In the genomic region with DNA sequence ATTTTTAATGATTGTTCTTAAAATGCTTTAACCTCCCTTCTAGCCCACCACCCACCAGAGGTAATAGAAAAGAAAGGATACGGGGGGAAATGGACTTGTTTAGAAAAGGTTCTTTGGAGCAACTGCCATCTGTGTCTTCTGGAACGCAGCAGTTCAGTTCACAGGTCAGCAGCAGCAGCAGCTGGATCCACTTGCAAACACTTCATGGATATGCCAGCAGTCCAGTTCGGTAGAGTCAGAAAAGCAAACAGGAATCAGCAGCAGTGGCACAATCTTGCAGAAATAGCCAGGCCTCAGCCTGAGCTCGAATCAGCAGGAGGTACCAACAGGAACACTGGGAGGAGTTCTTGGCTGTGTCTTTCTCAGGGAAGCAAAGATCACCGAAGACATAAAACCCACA, we compare ENCODE assay signal across 23 mouse cellular contexts.
"Had no signal": no experiment of that assay in that cellular context is flagged by ENCODE, and none has a peak within 500 bp of the region (broad histone marks: within the 10 kb centered on the region; RNA-seq: fewer than 3 reads in every experiment).

No protein-coding gene starts in this region.

- H3K27me3 ChIP-seq: heart, embryonic 12.5 days; hindbrain, embryonic 13.5 days; hindbrain, embryonic 15.5 days; limb, embryonic 15.5 days had no signal

- H3K27ac ChIP-seq: gastrocnemius, adult 2 months; heart, embryonic 10.5 days; hindbrain, embryonic 13.5 days; hindbrain, embryonic 15.5 days; hindbrain, postnatal 0 days; kidney, embryonic 15.5 days; limb, embryonic 13.5 days; limb, embryonic 15.5 days had no signal

- H3K4me1 ChIP-seq: heart, embryonic 10.5 days; heart, embryonic 12.5 days; hindbrain, embryonic 13.5 days; hindbrain, embryonic 15.5 days; kidney, embryonic 15.5 days; limb, embryonic 13.5 days; limb, embryonic 15.5 days had no signal

- DNase-seq: gastrocnemius, adult 2 months; gastrocnemius, postnatal 10 days; gastrocnemius, postnatal 25 days; heart, adult 18-20 months; heart, postnatal 10 days; heart, postnatal 4 days; kidney, adult 11 months; kidney, adult 2 months; kidney, adult 9 months; kidney, postnatal 10 days; kidney, postnatal 25 days; layer of hippocampus, adult 9-11 months; layer of hippocampus, postnatal 36 days; left cerebral cortex, postnatal 4 days had no signal

- H3K4me2 ChIP-seq: heart, embryonic 12.5 days; hindbrain, embryonic 13.5 days; hindbrain, embryonic 15.5 days; kidney, embryonic 15.5 days; limb, embryonic 13.5 days; limb, embryonic 15.5 days had no signal

- H3K9me3 ChIP-seq: heart, embryonic 10.5 days; heart, embryonic 12.5 days; hindbrain, embryonic 13.5 days; hindbrain, embryonic 15.5 days; kidney, embryonic 15.5 days; limb, embryonic 13.5 days; limb, embryonic 15.5 days had no signal

- H3K36me3 ChIP-seq: heart, embryonic 10.5 days; heart, embryonic 12.5 days; hindbrain, embryonic 13.5 days; hindbrain, embryonic 15.5 days; kidney, embryonic 15.5 days; limb, embryonic 13.5 days; limb, embryonic 15.5 days had no signal

- H3K4me3 ChIP-seq: gastrocnemius, adult 2 months; heart, embryonic 10.5 days; heart, embryonic 12.5 days; hindbrain, embryonic 13.5 days; hindbrain, embryonic 15.5 days; kidney, embryonic 15.5 days; limb, embryonic 13.5 days; limb, embryonic 15.5 days had no signal

- H3K9ac ChIP-seq: heart, embryonic 12.5 days; hindbrain, embryonic 13.5 days; hindbrain, embryonic 15.5 days; kidney, embryonic 15.5 days; limb, embryonic 13.5 days; limb, embryonic 15.5 days had no signal

- ATAC-seq: hindbrain, postnatal 0 days; intestine, embryonic 16.5 days had no signal
